14 mouse cellular contexts compared by ENCODE assay signal in genomic region chr7:128344488-128344887, GRCm38 (mm10). TPM values are rescaled to one million over a fixed set of nuclear protein-coding genes. Genes with fewer than 3 reads are reported as not detected.
DNase-seq lines count a peak whose midpoint lies in the region; ATAC-seq and TF ChIP-seq lines count a peak whose summit lies in the region.
"Had no signal": no experiment of that assay in that cellular context is flagged by ENCODE, and none has a peak within 500 bp of the region (broad histone marks: within the 10 kb centered on the region; RNA-seq: fewer than 3 reads in every experiment).

No protein-coding gene starts in this region.

- no peaks in the 10 kb centered on the region for H3K36me3 ChIP-seq in heart, embryonic 14.5 days (ENCODE audit: control insufficient read depth, insufficient read depth, low read length)
- H3K36me3 ChIP-seq in lung, embryonic 16.5 days (ENCODE audit: control insufficient read depth, insufficient read depth, low read length): no peaks in the 10 kb centered on the region
- H3K36me3 ChIP-seq: embryonic facial prominence, embryonic 10.5 days; hindbrain, embryonic 15.5 days; midbrain, embryonic 10.5 days; stomach, embryonic 15.5 days had no signal

- 0 out of 2 replicates have a peak, but pooled peaks have one; percentile 17 for ATAC-seq in heart, embryonic 14.5 days (ENCODE audit: insufficient number of reproducible peaks, insufficient read depth, low FRiP score, low read depth)
- peak; percentile 36; the same call in 1 of the 2 replicates for ATAC-seq in lung, embryonic 16.5 days (ENCODE audit: low read depth)
- ATAC-seq in monocyte, adult 5-6 weeks (replicated peaks; ENCODE audit: insufficient number of reproducible peaks, low FRiP score, low TSS enrichment, poor library complexity, severe bottlenecking): no peak
- no peak for ATAC-seq in activated CD4-positive, CD25-positive, alpha-beta regulatory T cell, adult 4 months
- ATAC-seq: CD4-positive, CD25-positive, alpha-beta regulatory T cell, adult 4 months; midbrain, embryonic 16.5 days had no signal

- no peak overlapping the region for H3K9ac ChIP-seq in heart, embryonic 14.5 days (ENCODE audit: low read length)
- H3K9ac ChIP-seq in lung, embryonic 16.5 days (ENCODE audit: low read length): no peak overlapping the region
- H3K9ac ChIP-seq: hindbrain, embryonic 15.5 days; stomach, embryonic 15.5 days had no signal

- no peak overlapping the region for H3K27ac ChIP-seq in heart, embryonic 14.5 days (replicated peaks in 1 of 2; ENCODE audit: control insufficient read depth in 1 of 2, insufficient read depth in 1 of 2, low read depth in 2 of 2, low read length in 2 of 2)
- H3K27ac ChIP-seq in lung, embryonic 16.5 days (ENCODE audit: low read length): no peak overlapping the region
- H3K27ac ChIP-seq: embryonic facial prominence, embryonic 10.5 days; hindbrain, embryonic 15.5 days; left cerebral cortex, adult 2 months; midbrain, embryonic 10.5 days; stomach, embryonic 15.5 days had no signal

- H3K27me3 ChIP-seq in heart, embryonic 14.5 days (ENCODE audit: control insufficient read depth, insufficient read depth, low read length): no peaks in the 10 kb centered on the region
- no peaks in the 10 kb centered on the region for H3K27me3 ChIP-seq in lung, embryonic 16.5 days (ENCODE audit: control insufficient read depth, insufficient read depth, low read depth, low read length)
- H3K27me3 ChIP-seq: hindbrain, embryonic 15.5 days; stomach, embryonic 15.5 days had no signal

- intact Hi-C loops in heart, postnatal 14 days (cut with DNase I): loop anchor here (2.0 kb wide), 1 partner anchor 108 kb away; the partner anchor contains the start of gene Armc5

- H3K4me3 ChIP-seq in heart, embryonic 14.5 days (ENCODE audit: control insufficient read depth in 1 of 2, insufficient read depth in 1 of 2, low read depth in 1 of 2, low read length in 2 of 2): no peak overlapping the region
- no peak overlapping the region for H3K4me3 ChIP-seq in lung, embryonic 16.5 days (ENCODE audit: low read length)
- H3K4me3 ChIP-seq in lung, adult 2 months (replicated peaks; ENCODE audit: extremely low read depth, low read depth, low read length): no peak overlapping the region
- H3K4me3 ChIP-seq: embryonic facial prominence, embryonic 10.5 days; hindbrain, embryonic 15.5 days; left cerebral cortex, adult 2 months; midbrain, embryonic 10.5 days; stomach, embryonic 15.5 days had no signal

- TF ChIP-seq CTCF in lung, adult 2 months (IDR thresholded peaks at IDR 0.05; ENCODE audit: insufficient read depth, low read length): no peak

- H3K4me1 ChIP-seq in heart, embryonic 14.5 days (ENCODE audit: control insufficient read depth in 2 of 2, insufficient read depth in 2 of 2, low read length in 2 of 2): peaks cover 2 to 4% of the 10 kb centered on the region in 2 experiments; a peak in 2 of 4 replicates
- H3K4me1 ChIP-seq in lung, embryonic 16.5 days (replicated peaks; ENCODE audit: control insufficient read depth, insufficient read depth, low read length): peaks cover 6% of the 10 kb centered on the region
- H3K4me1 ChIP-seq in lung, adult 2 months (ENCODE audit: control insufficient read depth, insufficient read depth, low read length): 0 out of 2 replicates have a peak, but pooled peaks cover 3% of the 10 kb centered on the region
- H3K4me1 ChIP-seq: stomach, embryonic 15.5 days had no signal

- 74% methylated on average over 7 of the region's 7 CpGs for WGBS in heart, embryonic 14.5 days
- WGBS in lung, embryonic 16.5 days: 73% methylated on average over 7 of the region's 7 CpGs
- 52% methylated on average over 7 of the region's 7 CpGs for WGBS in lung, adult 2 months

- no peak for TF ChIP-seq POLR2A in lung, adult 2 months (IDR thresholded peaks at IDR 0.05; ENCODE audit: borderline replicate concordance, extremely low read depth, low read depth, low read length)

- no peak overlapping the region for H3K4me2 ChIP-seq in heart, embryonic 14.5 days (ENCODE audit: low read length)
- H3K4me2 ChIP-seq in lung, embryonic 16.5 days (ENCODE audit: low read depth, low read length): no peak overlapping the region
- H3K4me2 ChIP-seq: hindbrain, embryonic 15.5 days; stomach, embryonic 15.5 days had no signal

- H3K9me3 ChIP-seq in heart, embryonic 14.5 days (ENCODE audit: control insufficient read depth, low read length): no peaks in the 10 kb centered on the region
- peaks cover 3% of the 10 kb centered on the region; the same call in 1 of the 2 replicates for H3K9me3 ChIP-seq in lung, embryonic 16.5 days (ENCODE audit: control insufficient read depth, low read length)
- H3K9me3 ChIP-seq: embryonic facial prominence, embryonic 10.5 days; hindbrain, embryonic 15.5 days; stomach, embryonic 15.5 days had no signal

- DNase-seq in heart, postnatal 14 days: no peak
- no peak for DNase-seq in lung, adult 2 months
- DNase-seq in lung, postnatal 36 days: peak; percentile 39

RNA-seq across cellular contexts. Expression of gene BC017158, which starts 46.5 kb away (rescaled TPM):
- 15.1 and 16.3 TPM in 2 replicates for polyA plus RNA-seq in heart, embryonic 14.5 days (2014; fragmentation: Nextera tagmentation; extraction: Ambion mirVana)
- 1 to 10 TPM; 7.0 to 8.0 TPM for total RNA-seq in heart, postnatal 14 days (2021)
- 32.0 and 36.3 TPM in 2 replicates for polyA plus RNA-seq in lung, embryonic 16.5 days (2015; fragmentation: Nextera tagmentation; extraction: Ambion mirVana)
- 59.4 and 59.9 TPM in 2 replicates for polyA plus RNA-seq in lung, adult 2 months (2012; rRNA removed)
- total RNA-seq in monocyte, adult 5-6 weeks (2017): 6.9 to 17.5 TPM (median 8.1 TPM) in 3 replicates
- polyA plus RNA-seq in activated CD4-positive, CD25-positive, alpha-beta regulatory T cell, adult 4 months (2017; shearing (Covaris generic)): 10 to 100 TPM in 1 of 2 experiments, 1 to 10 TPM in 1; 7.8 to 10.1 TPM

Comparison
In these comparisons a context has a peak if more than half of its experiments do, and no peak if none do; other contexts are left out.
1. ATAC-seq: peak in heart, embryonic 14.5 days (single experiment) and lung, embryonic 16.5 days (single experiment); none in monocyte, adult 5-6 weeks (single experiment) and activated CD4-positive, CD25-positive, alpha-beta regulatory T cell, adult 4 months (single experiment).